Mouse (Mus musculus): ENCODE measurements around the gene Limd1. TPM values are rescaled to one million over a fixed set of nuclear protein-coding genes. Genes with fewer than 3 reads are reported as not detected.

Gene Limd1
- polyA plus RNA-seq, 1 experiment from 2014 or later, result 49.0 TPM

- WGBS, result 81% methylated on average over 4 of the region's 4 CpGs
- no peak overlapping the region for H3K27ac ChIP-seq
- H3K27me3 ChIP-seq, result no peaks in the 10 kb centered on the region
- no peaks in the 10 kb centered on the region for H3K9me3 ChIP-seq
- no peaks in the 10 kb centered on the region for H3K4me1 ChIP-seq
- H3K4me2 ChIP-seq (replicated peaks), result no peak overlapping the region
- H3K9ac ChIP-seq, result no peak overlapping the region
- no peak overlapping the region for H3K4me3 ChIP-seq
- H3K36me3 ChIP-seq, result no peaks in the 10 kb centered on the region
- no peak for ATAC-seq (ENCODE audit: insufficient number of reproducible peaks, insufficient read depth, low FRiP score, low TSS enrichment)
Observed at GRCm38 (mm10) chr9:123467141-123467620, 11.3 kb upstream of the Limd1 start.

- no peak overlapping the region for H3K4me3 ChIP-seq
- H3K27ac ChIP-seq, result no peak overlapping the region
- H3K9me3 ChIP-seq, result no peaks in the 10 kb centered on the region
- ATAC-seq (ENCODE audit: insufficient number of reproducible peaks, insufficient read depth, low FRiP score, low TSS enrichment), result no peak
- no peaks in the 10 kb centered on the region for H3K4me1 ChIP-seq
- no peaks in the 10 kb centered on the region for H3K36me3 ChIP-seq
- no peaks in the 10 kb centered on the region for H3K27me3 ChIP-seq
- no peak overlapping the region for H3K4me2 ChIP-seq (replicated peaks)
- H3K9ac ChIP-seq, result no peak overlapping the region
- WGBS, result 68% methylated on average over 5 of the region's 5 CpGs
Observed at GRCm38 (mm10) chr9:123468406-123469085, 10.0 kb upstream of the Limd1 start.

- no peaks in the 10 kb centered on the region for H3K27me3 ChIP-seq
- H3K27ac ChIP-seq, result no peak overlapping the region
- no peaks in the 10 kb centered on the region for H3K9me3 ChIP-seq
- H3K4me3 ChIP-seq, result no peak overlapping the region
- no peak overlapping the region for H3K9ac ChIP-seq
- no peak overlapping the region for H3K4me2 ChIP-seq (replicated peaks)
- no peak for ATAC-seq (ENCODE audit: insufficient number of reproducible peaks, insufficient read depth, low FRiP score, low TSS enrichment)
- H3K4me1 ChIP-seq, result no peaks in the 10 kb centered on the region
- no peaks in the 10 kb centered on the region for H3K36me3 ChIP-seq
Observed at GRCm38 (mm10) chr9:123469087-123469486, 9.4 kb upstream of the Limd1 start.

GRCm38 (mm10) chr9:123473377-123473776, 5.1 kb upstream of the Limd1 start:
- no peak overlapping the region for H3K9ac ChIP-seq
- H3K4me2 ChIP-seq (replicated peaks), result no peak overlapping the region
- no peaks in the 10 kb centered on the region for H3K36me3 ChIP-seq
- no peaks in the 10 kb centered on the region for H3K4me1 ChIP-seq
- no peaks in the 10 kb centered on the region for H3K27me3 ChIP-seq
- no peak overlapping the region for H3K27ac ChIP-seq
- no peak; the same call in 1 of the 2 replicates for ATAC-seq (ENCODE audit: insufficient number of reproducible peaks, insufficient read depth, low FRiP score, low TSS enrichment)
- no peak overlapping the region for H3K4me3 ChIP-seq
- H3K9me3 ChIP-seq, result no peaks in the 10 kb centered on the region

GRCm38 (mm10) chr9:123475569-123475968, 2.9 kb upstream of the Limd1 start:
- Histone ChIP-seq H3K36me3 (peaks cover 4% of the 10 kb centered on the region; the same call in 1 of the 2 replicates), H3K27ac (no peak overlapping the region), H3K4me3 (no peak overlapping the region), H3K4me1 (peaks cover 16% of the 10 kb centered on the region), H3K4me2 (replicated peaks) (no peak overlapping the region), H3K27me3 (no peaks in the 10 kb centered on the region), H3K9ac (no peak overlapping the region), H3K9me3 (no peaks in the 10 kb centered on the region)
- WGBS, result 91% methylated on average over 1 of the region's 1 CpGs
- ATAC-seq (ENCODE audit: insufficient number of reproducible peaks, insufficient read depth, low FRiP score, low TSS enrichment), result no peak

- H3K9me3 ChIP-seq, result no peaks in the 10 kb centered on the region
Observed at GRCm38 (mm10) chr9:123478031-123478585, 398 bp upstream of the Limd1 start.

GRCm38 (mm10) chr9:123479196-123479669, 727 bp downstream of the Limd1 start:
- no peak; the same call in 1 of the 2 replicates for ATAC-seq (ENCODE audit: insufficient number of reproducible peaks, insufficient read depth, low FRiP score, low TSS enrichment)

More at GRCm38 (mm10) chr9:123478031-123478585, 398 bp upstream of the Limd1 start:
- ATAC-seq (ENCODE audit: insufficient number of reproducible peaks, insufficient read depth, low FRiP score, low TSS enrichment), result peak; percentile 70
- peak overlapping the region; percentile 68 for H3K4me2 ChIP-seq (replicated peaks)
- H3K4me3 ChIP-seq, result peak overlapping the region; percentile 66
- under 1% methylated on average over 24 of the region's 29 CpGs for WGBS
- H3K27me3 ChIP-seq, result no peaks in the 10 kb centered on the region
- H3K4me1 ChIP-seq, result peaks cover 41% of the 10 kb centered on the region
- H3K9ac ChIP-seq, result peak overlapping the region; percentile 44
- no peak overlapping the region for H3K27ac ChIP-seq
- H3K36me3 ChIP-seq, result peaks cover 22% of the 10 kb centered on the region

GRCm38 (mm10) chr9:123479876-123480252, 1.4 kb downstream of the Limd1 start:
- Histone ChIP-seq H3K4me1 (peaks cover 41% of the 10 kb centered on the region), H3K9ac (peak overlapping the region; percentile 76), H3K27ac (no peak overlapping the region), H3K9me3 (no peaks in the 10 kb centered on the region), H3K27me3 (no peaks in the 10 kb centered on the region), H3K4me3 (peak overlapping the region; percentile 66), H3K4me2 (replicated peaks) (peak overlapping the region; percentile 68), H3K36me3 (peaks cover 38% of the 10 kb centered on the region)
- 91% methylated on average over 8 of the region's 8 CpGs for WGBS
- no peak for ATAC-seq (ENCODE audit: insufficient number of reproducible peaks, insufficient read depth, low FRiP score, low TSS enrichment)

More at GRCm38 (mm10) chr9:123479196-123479669, 727 bp downstream of the Limd1 start:
- Histone ChIP-seq H3K4me2 (replicated peaks) (peak overlapping the region; percentile 68), H3K9me3 (no peaks in the 10 kb centered on the region), H3K36me3 (peaks cover 31% of the 10 kb centered on the region), H3K4me3 (peak overlapping the region; percentile 66), H3K27me3 (no peaks in the 10 kb centered on the region), H3K4me1 (peaks cover 41% of the 10 kb centered on the region), H3K27ac (peak overlapping the region; percentile 82), H3K9ac (peak overlapping the region; percentile 76)
- WGBS, result 19% methylated on average over 17 of the region's 17 CpGs

GRCm38 (mm10) chr9:123480253-123480921, 1.9 kb downstream of the Limd1 start:
- Histone ChIP-seq H3K36me3 (peaks cover 40% of the 10 kb centered on the region), H3K4me2 (replicated peaks) (peak overlapping the region; percentile 68), H3K4me1 (peaks cover 41% of the 10 kb centered on the region), H3K9ac (peak overlapping the region; percentile 76; the same call in 1 of the 2 replicates), H3K27ac (no peak overlapping the region), H3K4me3 (peak overlapping the region; percentile 66), H3K27me3 (no peaks in the 10 kb centered on the region), H3K9me3 (no peaks in the 10 kb centered on the region)
- ATAC-seq (ENCODE audit: insufficient number of reproducible peaks, insufficient read depth, low FRiP score, low TSS enrichment), result no peak
- WGBS, result 88% methylated on average over 18 of the region's 18 CpGs

GRCm38 (mm10) chr9:123481136-123481535, 2.6 kb downstream of the Limd1 start:
- H3K36me3 ChIP-seq, result peaks cover 40% of the 10 kb centered on the region
- H3K4me2 ChIP-seq (replicated peaks), result peak overlapping the region; percentile 68
- ATAC-seq (ENCODE audit: insufficient number of reproducible peaks, insufficient read depth, low FRiP score, low TSS enrichment), result no peak
- H3K27me3 ChIP-seq, result no peaks in the 10 kb centered on the region
- H3K9me3 ChIP-seq, result no peaks in the 10 kb centered on the region
- peak overlapping the region; percentile 66 for H3K4me3 ChIP-seq
- H3K9ac ChIP-seq, result 0 out of 2 replicates have a peak overlapping the region, but pooled peaks have one; percentile 12
- H3K4me1 ChIP-seq, result peaks cover 41% of the 10 kb centered on the region
- no peak overlapping the region for H3K27ac ChIP-seq
- WGBS, result 69% methylated on average over 7 of the region's 7 CpGs

GRCm38 (mm10) chr9:123483598-123483997, 5.1 kb downstream of the Limd1 start:
- H3K9ac ChIP-seq, result no peak overlapping the region
- no peak overlapping the region for H3K27ac ChIP-seq
- 94% methylated on average over 1 of the region's 1 CpGs for WGBS
- no peak overlapping the region for H3K4me3 ChIP-seq
- H3K27me3 ChIP-seq, result no peaks in the 10 kb centered on the region
- peaks cover 48% of the 10 kb centered on the region for H3K4me1 ChIP-seq
- H3K36me3 ChIP-seq, result peaks cover 40% of the 10 kb centered on the region
- no peaks in the 10 kb centered on the region for H3K9me3 ChIP-seq
- ATAC-seq (ENCODE audit: insufficient number of reproducible peaks, insufficient read depth, low FRiP score, low TSS enrichment), result no peak
- no peak overlapping the region for H3K4me2 ChIP-seq (replicated peaks)
